Mouse (Mus musculus) limb, embryonic 11.5 days (tissue): ENCODE data around the gene Ttc1. TPM values are rescaled to one million over a fixed set of nuclear protein-coding genes. Genes with fewer than 3 reads are reported as not detected.

ENCODE experiments used
- ATAC-seq: fragments of 200-750 bp; cut with Nextera tagmentation; 2 replicates; pipeline ENCODE4 v1.8.0; 2017; ENCODE audit warnings: low read depth; ENCODE audit not compliant: insufficient number of reproducible peaks, low FRiP score, low TSS enrichment
- DNase-seq: peaks from one replicate; pipeline ENCODE4 v3.0.0-alpha.2; 2015; ENCODE audit warnings: low spot score
- H3K27ac ChIP-seq: fragments of 300-500 bp; sonication (generic); replicated peaks from 2 replicates; pipeline ENCODE4 v1.5.1; 2014; ENCODE audit warnings: low read depth, mild to moderate bottlenecking, low read length
- H3K27me3 ChIP-seq: fragments of 300-500 bp; sonication (generic); 2 replicates; pipeline ENCODE4 v1.6.1; 2014; ENCODE audit warnings: mild to moderate bottlenecking, low read length, mixed read lengths; ENCODE audit not compliant: control insufficient read depth, insufficient read depth
- H3K36me3 ChIP-seq: fragments of 300-500 bp; sonication (generic); 2 replicates; pipeline ENCODE4 v1.6.1; 2014; ENCODE audit warnings: mild to moderate bottlenecking, low read length, moderate library complexity, mixed read lengths; ENCODE audit not compliant: control insufficient read depth, insufficient read depth
- H3K4me1 ChIP-seq: fragments of 300-500 bp; sonication (generic); 2 replicates; pipeline ENCODE4 v1.6.1; 2014; ENCODE audit warnings: low read length, mixed read lengths; ENCODE audit not compliant: control insufficient read depth, insufficient read depth
- H3K4me2 ChIP-seq: fragments of 300-500 bp; sonication (generic); 2 replicates; pipeline ENCODE4 v1.6.1; 2014; ENCODE audit warnings: low read depth, mild to moderate bottlenecking, moderate library complexity; ENCODE audit not compliant: severe bottlenecking
- H3K4me3 ChIP-seq: fragments of 300-500 bp; sonication (generic); 2 replicates; pipeline ENCODE4 v1.5.1; 2014; ENCODE audit warnings: low read depth, low read length
- H3K9ac ChIP-seq: fragments of 300-500 bp; sonication (generic); 2 replicates; pipeline ENCODE4 v1.6.1; 2014; ENCODE audit warnings: mild to moderate bottlenecking, low read length
- H3K9me3 ChIP-seq: fragments of 300-500 bp; sonication (generic); 2 replicates; pipeline ENCODE4 v1.6.1; 2016; ENCODE audit warnings: low read length; ENCODE audit not compliant: control insufficient read depth
- WGBS: fragments of 180-500 bp; shearing (Covaris S2); extraction: QIAGEN DNeasy Blood & Tissue Kit; methylation state at CpG from one replicate; pipeline ENCODE4 v1.1.7; 2014; 5-methylcytosine and 5-hydroxymethylcytosine counted together
- polyA plus RNA-seq: library from polyadenylated mRNA; unstranded; fragments of >200 nt; fragmentation: Nextera tagmentation; extraction: Ambion mirVana; gene quantifications from 2 replicates; pipeline ENCODE4 v1.2.1, GENCODE M21; 2014

Gene Ttc1
- polyA plus RNA-seq, 1 experiment from 2014 or later, result 78.4 TPM

DNA sequence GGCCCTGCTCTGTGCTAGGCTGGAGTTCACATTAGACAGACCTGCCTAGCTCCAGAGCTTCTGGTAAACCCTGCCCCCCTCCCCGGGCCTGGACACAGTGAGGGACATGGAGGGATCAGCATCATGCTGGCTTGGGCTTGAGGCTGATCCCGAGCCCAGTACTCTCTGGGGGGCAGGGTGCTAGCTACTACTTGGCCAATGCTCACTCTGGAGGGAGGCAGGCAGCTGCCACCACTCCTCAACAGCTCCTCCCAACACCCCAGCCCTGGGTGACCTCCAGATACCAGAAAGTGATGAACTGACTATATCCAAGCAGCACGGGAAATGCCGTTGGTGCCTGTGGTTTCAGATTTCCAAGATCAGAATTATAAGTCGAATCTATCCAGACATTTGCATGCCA is 25.9 kb upstream of the Ttc1 start:
- Histone ChIP-seq H3K9me3 (no peaks in the 10 kb centered on the region), H3K36me3 (no peaks in the 10 kb centered on the region), H3K9ac (no peak overlapping the region), H3K4me1 (0 out of 2 replicates have a peak, but pooled peaks cover 4% of the 10 kb centered on the region), H3K27me3 (peaks cover 13% of the 10 kb centered on the region), H3K4me3 (no peak overlapping the region), H3K27ac (no peak overlapping the region), H3K4me2 (no peak overlapping the region)
- 31% methylated on average over 5 of the region's 5 CpGs for WGBS
- DNase-seq (peak; percentile 27), ATAC-seq (0 out of 2 replicates have a peak, but pooled peaks have one; percentile 32)

GRCm38 (mm10) chr11:43770110-43770509 is 22.3 kb upstream of the Ttc1 start:
- no peak overlapping the region for H3K4me3 ChIP-seq
- H3K4me2 ChIP-seq, result no peak overlapping the region
- WGBS, result 87% methylated on average over 4 of the region's 4 CpGs
- ATAC-seq (no peak), DNase-seq (no peak)
- H3K9me3 ChIP-seq, result no peaks in the 10 kb centered on the region
- H3K36me3 ChIP-seq, result no peaks in the 10 kb centered on the region
- 0 out of 2 replicates have a peak, but pooled peaks cover 4% of the 10 kb centered on the region for H3K4me1 ChIP-seq
- peaks cover 3% of the 10 kb centered on the region for H3K27me3 ChIP-seq
- no peak overlapping the region for H3K9ac ChIP-seq
- H3K27ac ChIP-seq, result no peak overlapping the region

GRCm38 (mm10) chr11:43767749-43768148 is 19.9 kb upstream of the Ttc1 start:
- H3K4me1 ChIP-seq, result no peaks in the 10 kb centered on the region
- H3K27ac ChIP-seq, result no peak overlapping the region
- H3K9ac ChIP-seq, result no peak overlapping the region
- ATAC-seq, result no peak
- no peaks in the 10 kb centered on the region for H3K27me3 ChIP-seq
- no peaks in the 10 kb centered on the region for H3K36me3 ChIP-seq
- no peaks in the 10 kb centered on the region for H3K9me3 ChIP-seq
- 62% methylated on average over 11 of the region's 11 CpGs for WGBS
- no peak overlapping the region for H3K4me3 ChIP-seq
- no peak for DNase-seq
- H3K4me2 ChIP-seq, result no peak overlapping the region

DNA sequence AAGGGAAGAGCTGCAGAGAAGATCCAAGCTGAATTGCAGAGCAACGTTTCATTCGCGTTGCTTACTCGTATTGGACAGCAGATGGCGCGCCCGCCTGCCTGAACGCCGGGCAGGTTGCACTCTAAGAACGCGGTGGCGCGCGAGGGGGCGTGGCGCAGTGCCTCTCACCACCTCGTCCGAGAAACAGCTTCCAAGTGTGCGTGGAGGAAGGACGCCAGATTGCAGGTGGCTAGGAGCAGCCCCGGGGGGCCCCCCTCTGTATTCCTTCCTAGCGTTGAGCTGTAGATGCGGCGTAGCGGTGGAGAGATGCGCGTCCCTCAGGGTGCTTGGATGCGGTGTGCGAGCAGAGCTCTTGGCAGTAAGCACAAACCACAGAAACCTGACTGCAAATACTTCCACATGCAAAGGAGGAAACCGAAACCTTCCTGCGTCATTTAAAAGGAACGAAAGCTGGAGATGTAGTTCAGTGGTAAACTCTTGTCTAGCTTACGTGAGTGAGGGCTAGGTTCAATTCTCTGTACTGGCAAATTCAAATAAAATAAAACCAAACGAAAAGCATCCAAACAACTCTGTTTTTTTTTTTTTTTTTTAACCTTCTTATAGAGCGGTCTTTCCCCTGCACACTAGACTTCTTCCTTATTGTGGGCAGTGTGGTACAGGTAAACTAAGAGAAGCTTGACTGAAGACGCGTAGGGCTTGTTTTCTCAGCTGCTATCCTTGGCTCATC is 19.3 kb upstream of the Ttc1 start:
- peak overlapping the region; percentile 60 for H3K4me2 ChIP-seq
- DNase-seq (peak; percentile 91), ATAC-seq (peak; percentile 76)
- 7% methylated on average over 37 of the region's 37 CpGs for WGBS
- H3K36me3 ChIP-seq, result no peaks in the 10 kb centered on the region
- H3K4me3 ChIP-seq, result peak overlapping the region; percentile 40
- H3K9me3 ChIP-seq, result no peaks in the 10 kb centered on the region
- H3K27ac ChIP-seq, result no peak overlapping the region
- no peak overlapping the region for H3K9ac ChIP-seq
- H3K4me1 ChIP-seq, result no peaks in the 10 kb centered on the region
- no peaks in the 10 kb centered on the region for H3K27me3 ChIP-seq

DNA sequence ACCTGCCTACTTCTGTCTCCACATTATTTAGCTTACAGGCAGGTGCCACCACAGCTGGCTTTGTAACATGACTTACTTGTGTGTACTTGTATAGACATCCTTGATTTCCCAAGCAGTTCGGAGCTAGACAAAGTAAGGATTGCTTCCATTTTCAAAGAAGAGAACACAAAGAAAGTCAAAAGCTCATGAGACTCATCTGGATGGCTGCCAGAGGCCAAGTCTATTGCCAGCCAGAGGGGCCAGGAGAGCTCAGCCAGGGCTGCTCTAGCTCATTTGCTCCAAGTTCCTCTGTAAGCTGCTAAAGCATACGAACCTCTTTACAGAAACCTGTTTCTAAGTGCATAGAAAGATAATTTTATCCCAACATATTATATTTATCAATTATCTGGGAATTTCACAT is 10.6 kb upstream of the Ttc1 start:
- Histone ChIP-seq H3K4me3 (no peak overlapping the region), H3K27ac (no peak overlapping the region), H3K27me3 (no peaks in the 10 kb centered on the region), H3K9ac (no peak overlapping the region), H3K9me3 (no peaks in the 10 kb centered on the region), H3K36me3 (no peaks in the 10 kb centered on the region), H3K4me2 (no peak overlapping the region), H3K4me1 (no peaks in the 10 kb centered on the region)
- no peak for ATAC-seq
- 64% methylated on average over 2 of the region's 2 CpGs for WGBS
- no peak for DNase-seq

DNA sequence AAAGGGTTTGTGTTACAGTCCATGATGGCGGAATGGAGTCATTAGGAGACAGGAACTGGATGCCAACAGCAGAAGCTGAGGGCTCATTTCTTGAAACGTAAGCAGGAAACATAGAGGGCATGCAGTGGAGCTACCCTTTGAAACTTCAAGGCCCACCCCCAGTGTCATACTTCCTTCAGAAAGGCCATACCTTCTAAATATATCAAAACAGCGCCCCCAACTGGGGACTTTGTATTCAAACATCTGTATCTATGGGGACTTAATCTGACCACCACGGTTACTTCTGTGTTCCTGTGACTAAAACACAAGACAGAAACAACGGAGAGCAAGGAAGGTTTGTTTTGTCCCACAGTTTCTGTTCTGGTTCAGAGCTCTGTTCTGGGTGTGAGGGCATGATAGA is 7.6 kb upstream of the Ttc1 start:
- Histone ChIP-seq H3K9ac (no peak overlapping the region), H3K36me3 (no peaks in the 10 kb centered on the region), H3K4me1 (no peaks in the 10 kb centered on the region), H3K27me3 (no peaks in the 10 kb centered on the region), H3K4me3 (no peak overlapping the region), H3K27ac (no peak overlapping the region), H3K9me3 (no peaks in the 10 kb centered on the region), H3K4me2 (no peak overlapping the region)
- WGBS, result 66% methylated on average over 5 of the region's 5 CpGs
- ATAC-seq (no peak), DNase-seq (no peak)

- WGBS, result 82% methylated on average over 1 of the region's 1 CpGs
- no peak overlapping the region for H3K27ac ChIP-seq
- no peak overlapping the region for H3K4me2 ChIP-seq
- DNase-seq (no peak), ATAC-seq (no peak)
- H3K4me3 ChIP-seq, result no peak overlapping the region
- no peaks in the 10 kb centered on the region for H3K27me3 ChIP-seq
- H3K36me3 ChIP-seq, result no peaks in the 10 kb centered on the region
- no peaks in the 10 kb centered on the region for H3K4me1 ChIP-seq
- no peaks in the 10 kb centered on the region for H3K9me3 ChIP-seq
- H3K9ac ChIP-seq, result no peak overlapping the region
Observed at GRCm38 (mm10) chr11:43754568-43754967, 6.8 kb upstream of the Ttc1 start.

- Histone ChIP-seq H3K36me3 (no peaks in the 10 kb centered on the region), H3K27ac (no peak overlapping the region), H3K27me3 (no peaks in the 10 kb centered on the region), H3K4me2 (no peak overlapping the region), H3K4me1 (0 out of 2 replicates have a peak, but pooled peaks cover 3% of the 10 kb centered on the region), H3K4me3 (no peak overlapping the region), H3K9ac (no peak overlapping the region), H3K9me3 (no peaks in the 10 kb centered on the region)
- ATAC-seq (no peak), DNase-seq (no peak)
- 63% methylated on average over 2 of the region's 2 CpGs for WGBS
Observed at GRCm38 (mm10) chr11:43751542-43751941, 3.7 kb upstream of the Ttc1 start.
